Mouse (Mus musculus) testis, adult 2 months (tissue): ENCODE results near the gene Itpk1.

Experiments
- CTCF ChIP-seq: fragments of 200-500 bp; IDR thresholded peaks from 2 replicates; pipeline ENCODE4 v1.5.1; 2012; ENCODE audit warnings: low read depth, mild to moderate bottlenecking, inconsistent platforms, low read length, moderate library complexity; ENCODE audit not compliant: control insufficient read depth, insufficient read depth, insufficient replicate concordance
- POLR2A ChIP-seq: fragments of 200-500 bp; IDR thresholded peaks from 2 replicates; pipeline ENCODE4 v1.6.1; 2012; ENCODE audit warnings: low read depth, mild to moderate bottlenecking, inconsistent platforms, low read length, moderate library complexity; ENCODE audit not compliant: control insufficient read depth

GRCm38 (mm10) chr12:102643316-102643715, 61.4 kb downstream of the Itpk1 start:
- TF ChIP-seq CTCF (no peak), POLR2A (no peak)
